In the genomic region with DNA sequence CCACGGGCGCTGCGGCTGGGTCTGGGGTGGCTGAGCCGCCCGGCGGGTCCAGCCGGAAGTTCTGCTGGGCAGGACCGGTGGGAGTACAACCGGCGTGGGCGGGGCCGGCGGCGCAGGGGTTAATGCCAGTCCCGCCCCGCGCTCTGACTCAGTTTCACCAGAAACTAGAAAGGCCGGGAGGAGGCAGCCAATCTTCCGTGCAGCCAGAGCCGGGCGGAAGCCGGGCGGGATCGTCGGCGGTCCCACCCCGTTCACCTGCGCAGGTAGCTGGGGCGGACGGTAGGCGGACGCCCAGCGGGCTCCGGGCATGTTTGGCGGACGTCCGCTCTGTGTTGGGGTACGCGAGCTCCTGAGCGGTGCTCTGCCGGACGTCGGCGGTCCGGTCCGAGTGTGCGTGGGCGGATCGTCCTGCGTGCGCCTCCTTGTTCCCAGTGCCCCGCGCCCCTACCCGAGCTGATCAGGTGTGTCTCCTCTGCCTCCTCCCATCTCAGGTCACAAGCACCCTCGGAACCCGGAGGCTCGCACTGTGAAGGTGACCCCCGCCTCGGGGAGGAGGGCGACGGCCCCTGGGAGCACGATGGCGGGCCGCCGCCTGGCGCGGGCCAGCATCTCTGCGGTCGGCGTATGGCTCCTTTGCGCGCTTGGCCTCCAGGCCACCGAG, we compare ENCODE assay signal across 8 mouse cellular contexts. TPM values are rescaled to one million over a fixed set of nuclear protein-coding genes. Genes with fewer than 3 reads are reported as not detected.
DNase-seq lines count a peak whose midpoint lies in the region; ATAC-seq and TF ChIP-seq lines count a peak whose summit lies in the region.

A gene (plus strand): TSS at position 153 of the 661 bp plus-strand sequence.

- TF ChIP-seq POLR2A in lung, adult 2 months (IDR thresholded peaks at IDR 0.05; ENCODE audit: borderline replicate concordance, extremely low read depth, low read depth, low read length): peak; percentile 48; the same call in 1 of the 2 replicates

- peak; percentile 15 for DNase-seq in ovary, postnatal 14 days (ENCODE audit: low spot score)
- no peak for DNase-seq in ovary, postnatal 10 days (ENCODE audit: low spot score)
- peak; percentile 72 for DNase-seq in lung, adult 2 months
- no peak for DNase-seq in frontal cortex, adult 2 months (ENCODE audit: extremely low spot score in 1 of 2, low spot score in 1 of 2)
- no peak for DNase-seq in frontal cortex, postnatal 14 days (ENCODE audit: low spot score in 2 of 2)

- H3K27me3 ChIP-seq in embryonic facial prominence, embryonic 12.5 days: peaks cover 64% of the 10 kb centered on the region
- H3K27me3 ChIP-seq in intestine, postnatal 0 days (replicated peaks; ENCODE audit: control insufficient read depth, insufficient read depth, low read length): no peaks in the 10 kb centered on the region
- H3K27me3 ChIP-seq in stomach, embryonic 14.5 days (ENCODE audit: control insufficient read depth, insufficient read depth, low read length): peaks cover 23% of the 10 kb centered on the region

- H3K36me3 ChIP-seq in embryonic facial prominence, embryonic 12.5 days: no peaks in the 10 kb centered on the region
- no peaks in the 10 kb centered on the region for H3K36me3 ChIP-seq in intestine, postnatal 0 days (ENCODE audit: control insufficient read depth, insufficient read depth)
- H3K36me3 ChIP-seq in stomach, embryonic 14.5 days (ENCODE audit: control insufficient read depth, insufficient read depth, low read length): no peaks in the 10 kb centered on the region

- H3K4me3 ChIP-seq in embryonic facial prominence, embryonic 12.5 days: peak within 1 kb of the TSS; percentile 46
- H3K4me3 ChIP-seq in intestine, postnatal 0 days (ENCODE audit: low read depth, low read length): peak within 1 kb of the TSS; percentile 64
- peak within 1 kb of the TSS; percentile 60 for H3K4me3 ChIP-seq in lung, adult 2 months (replicated peaks; ENCODE audit: extremely low read depth, low read depth, low read length)
- peak within 1 kb of the TSS; percentile 49 for H3K4me3 ChIP-seq in stomach, embryonic 14.5 days (ENCODE audit: low read depth, low read length)

- under 1% methylated on average over 70 of the region's 73 CpGs for WGBS in embryonic facial prominence, embryonic 12.5 days
- under 1% methylated on average over 66 of the region's 73 CpGs for WGBS in intestine, postnatal 0 days
- WGBS in lung, adult 2 months: under 1% methylated on average over 73 of the region's 73 CpGs
- under 1% methylated on average over 63 of the region's 73 CpGs for WGBS in stomach, embryonic 14.5 days

- no peak within 1 kb of the TSS for H3K27ac ChIP-seq in embryonic facial prominence, embryonic 12.5 days
- peak within 1 kb of the TSS; percentile 89 for H3K27ac ChIP-seq in intestine, postnatal 0 days (ENCODE audit: low read depth, low read length)
- H3K27ac ChIP-seq in stomach, embryonic 14.5 days (ENCODE audit: low read length): peak within 1 kb of the TSS; percentile 72

- peaks cover 12% of the 10 kb centered on the region; the same call in 1 of the 2 replicates for H3K4me1 ChIP-seq in embryonic facial prominence, embryonic 12.5 days
- no peaks in the 10 kb centered on the region; the same call in 1 of the 2 replicates for H3K4me1 ChIP-seq in intestine, postnatal 0 days (replicated peaks; ENCODE audit: control insufficient read depth, insufficient read depth, low read length)
- H3K4me1 ChIP-seq in lung, adult 2 months (ENCODE audit: control insufficient read depth, insufficient read depth, low read length): no peaks in the 10 kb centered on the region
- H3K4me1 ChIP-seq in stomach, embryonic 14.5 days (ENCODE audit: control insufficient read depth, insufficient read depth, low read length): 0 out of 2 replicates have a peak, but pooled peaks cover 3% of the 10 kb centered on the region

- peak within 1 kb of the TSS; percentile 54 for H3K9ac ChIP-seq in embryonic facial prominence, embryonic 12.5 days
- peak within 1 kb of the TSS; percentile 83 for H3K9ac ChIP-seq in intestine, postnatal 0 days (ENCODE audit: low read depth, low read length)
- peak within 1 kb of the TSS; percentile 59 for H3K9ac ChIP-seq in stomach, embryonic 14.5 days (replicated peaks; ENCODE audit: low read depth, low read length)

- peak within 1 kb of the TSS; percentile 77 for H3K4me2 ChIP-seq in embryonic facial prominence, embryonic 12.5 days (replicated peaks)
- H3K4me2 ChIP-seq in intestine, postnatal 0 days (replicated peaks; ENCODE audit: low read depth): peak within 1 kb of the TSS; percentile 72
- peak within 1 kb of the TSS; percentile 44 for H3K4me2 ChIP-seq in stomach, embryonic 14.5 days (replicated peaks; ENCODE audit: low read depth, low read length)

- peak; percentile 71 for ATAC-seq in embryonic facial prominence, embryonic 12.5 days (ENCODE audit: insufficient number of reproducible peaks, insufficient read depth, low FRiP score, low TSS enrichment)
- peak; percentile 53 for ATAC-seq in intestine, postnatal 0 days
- peak; percentile 80 for ATAC-seq in stomach, embryonic 14.5 days (ENCODE audit: insufficient number of reproducible peaks, insufficient read depth, low FRiP score, low read depth)

- no peaks in the 10 kb centered on the region for H3K9me3 ChIP-seq in embryonic facial prominence, embryonic 12.5 days
- H3K9me3 ChIP-seq in intestine, postnatal 0 days (ENCODE audit: control insufficient read depth): no peaks in the 10 kb centered on the region
- H3K9me3 ChIP-seq in stomach, embryonic 14.5 days (ENCODE audit: control insufficient read depth, low read depth, low read length): no peaks in the 10 kb centered on the region

- no peak for TF ChIP-seq CTCF in intestine, postnatal 0 days (IDR thresholded peaks at IDR 0.05; ENCODE audit: low read depth)
- TF ChIP-seq CTCF in lung, adult 2 months (IDR thresholded peaks at IDR 0.05; ENCODE audit: insufficient read depth, low read length): no peak

RNA-seq across cellular contexts. Expression of the gene that starts here (rescaled TPM):
- polyA plus RNA-seq in embryonic facial prominence, embryonic 12.5 days (2016; fragmentation: Nextera tagmentation; extraction: Ambion mirVana): 8.8 and 10.6 TPM in 2 replicates
- 145 and 148 TPM in 2 replicates for polyA plus RNA-seq in intestine, postnatal 0 days (2015; fragmentation: Nextera tagmentation; extraction: Ambion mirVana)
- 47.7 and 51.0 TPM in 2 replicates for polyA plus RNA-seq in lung, adult 2 months (2012; rRNA removed)
- 51.9 and 55.9 TPM in 2 replicates for polyA plus RNA-seq in stomach, embryonic 14.5 days (2014; fragmentation: Nextera tagmentation; extraction: Ambion mirVana)
- polyA plus RNA-seq in frontal cortex, adult 2 months (2012; rRNA removed): 1.4 and 1.5 TPM in 2 replicates

Comparison
In these comparisons a context has a peak if more than half of its experiments do, and no peak if none do; other contexts are left out.
1. DNase-seq: peak in ovary, postnatal 14 days (single experiment) and lung, adult 2 months (single experiment); none in ovary, postnatal 10 days (single experiment), frontal cortex, adult 2 months (0 of 2) and frontal cortex, postnatal 14 days (0 of 2).
2. Peak in every context shown above with its lines, with median percentiles within 50 percentile points of each other: ATAC-seq, H3K4me2 ChIP-seq, H3K4me3 ChIP-seq and H3K9ac ChIP-seq.